Mouse (Mus musculus) midbrain, postnatal 0 days (tissue): ENCODE measurements around the gene Ccdc148. TPM values are rescaled to one million over a fixed set of nuclear protein-coding genes. Genes with fewer than 3 reads are reported as not detected.

ENCODE experiments used
- ATAC-seq: fragments of 200-750 bp; cut with Nextera tagmentation; 2 replicates; pipeline ENCODE4 v1.8.0; 2017; ENCODE audit warnings: moderate number of reproducible peaks, mild to moderate bottlenecking, moderate TSS enrichment, moderate library complexity; ENCODE audit not compliant: low FRiP score
- DNase-seq: peaks from one replicate; pipeline ENCODE4 v3.0.0-alpha.2; 2015; ENCODE audit warnings: low spot score
- H3K27ac ChIP-seq: fragments of 300-500 bp; sonication (generic); 2 replicates; pipeline ENCODE4 v1.5.1; 2014; ENCODE audit warnings: low read depth, mild to moderate bottlenecking, low read length, mixed read lengths
- H3K27me3 ChIP-seq: fragments of 300-500 bp; sonication (generic); 2 replicates; pipeline ENCODE4 v1.6.1; 2014; ENCODE audit warnings: low read length, control low read depth, mixed read lengths; ENCODE audit not compliant: insufficient read depth
- H3K36me3 ChIP-seq: fragments of 300-500 bp; sonication (generic); 2 replicates; pipeline ENCODE4 v1.6.1; 2014; ENCODE audit warnings: low read length, control low read depth, mixed read lengths; ENCODE audit not compliant: insufficient read depth
- H3K4me1 ChIP-seq: fragments of 300-500 bp; sonication (generic); 2 replicates; pipeline ENCODE4 v1.6.1; 2014; ENCODE audit warnings: mild to moderate bottlenecking, control low read depth, antibody characterized with exemption, low read length, mixed read lengths; ENCODE audit not compliant: insufficient read depth
- H3K4me2 ChIP-seq: fragments of 300-500 bp; sonication (generic); 2 replicates; pipeline ENCODE4 v1.6.1; 2014; ENCODE audit warnings: low read depth, mild to moderate bottlenecking, low read length, mixed read lengths; ENCODE audit not compliant: poor library complexity, severe bottlenecking
- H3K4me3 ChIP-seq: fragments of 300-500 bp; sonication (generic); 2 replicates; pipeline ENCODE4 v1.5.1; 2014; ENCODE audit warnings: low read depth, mild to moderate bottlenecking, low read length, moderate library complexity
- H3K9ac ChIP-seq: fragments of 300-500 bp; sonication (generic); replicated peaks from 2 replicates; pipeline ENCODE4 v1.6.1; 2014; ENCODE audit warnings: mild to moderate bottlenecking, low read length, moderate library complexity, mixed read lengths; ENCODE audit not compliant: poor library complexity, severe bottlenecking
- H3K9me3 ChIP-seq: fragments of 300-500 bp; sonication (generic); 2 replicates; pipeline ENCODE4 v1.6.1; 2016; ENCODE audit warnings: low read length, control low read depth
- CTCF ChIP-seq: IDR thresholded peaks from 2 replicates; pipeline ENCODE4 v1.5.1; 2016; ENCODE audit warnings: antibody characterized with exemption, mild to moderate bottlenecking
- WGBS: fragments of 180-500 bp; shearing (Covaris S2); extraction: QIAGEN DNeasy Blood & Tissue Kit; methylation state at CpG from one replicate; pipeline ENCODE4 v1.1.7; 2014; 5-methylcytosine and 5-hydroxymethylcytosine counted together
- polyA plus RNA-seq: library from polyadenylated mRNA; unstranded; fragments of >200 nt; fragmentation: Nextera tagmentation; extraction: Ambion mirVana; gene quantifications from 2 replicates; pipeline ENCODE4 v1.2.1, GENCODE M21; 2015
- total RNA-seq: library from RNA; depleted of rRNA; stranded (reverse); fragments of >200 nt; gene quantifications from 2 replicates; pipeline ENCODE4 v1.2.3, GENCODE M21; 2014

The Ccdc148 gene
- total and polyA plus RNA-seq, 2 experiments from 2014 or later, result 5.3 to 7.7 TPM

DNA sequence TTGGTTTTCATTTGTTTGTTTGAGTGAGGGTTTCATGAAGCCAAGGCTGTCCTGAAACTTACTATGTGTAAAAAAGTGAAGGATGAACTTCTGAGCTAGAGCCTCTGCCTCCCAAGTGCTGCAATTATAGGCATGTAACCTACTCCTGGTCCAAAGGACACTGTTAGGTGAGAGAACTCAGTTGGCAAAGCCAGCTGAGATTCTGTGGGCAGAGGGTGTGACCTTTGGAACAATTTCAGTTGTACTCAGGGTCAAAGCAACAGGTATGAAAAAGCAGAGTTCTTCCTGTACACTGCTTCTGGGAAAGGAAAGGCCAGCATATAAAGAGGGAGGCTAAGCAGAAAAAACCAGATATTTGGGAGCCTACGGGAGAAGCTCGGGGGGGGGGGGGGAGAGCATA lies 2.4 kb downstream of the Ccdc148 start:
- H3K9ac ChIP-seq, result no peak overlapping the region
- H3K27ac ChIP-seq, result no peak overlapping the region
- WGBS, result 56% methylated on average over 2 of the region's 2 CpGs
- H3K9me3 ChIP-seq, result no peaks in the 10 kb centered on the region
- ATAC-seq, result no peak
- H3K27me3 ChIP-seq, result no peaks in the 10 kb centered on the region
- no peak for DNase-seq
- H3K4me2 ChIP-seq, result no peak overlapping the region
- H3K4me3 ChIP-seq, result no peak overlapping the region
- H3K36me3 ChIP-seq, result no peaks in the 10 kb centered on the region
- TF ChIP-seq CTCF, result no peak
- H3K4me1 ChIP-seq, result peaks cover 3% of the 10 kb centered on the region; the same call in 1 of the 2 replicates

DNA sequence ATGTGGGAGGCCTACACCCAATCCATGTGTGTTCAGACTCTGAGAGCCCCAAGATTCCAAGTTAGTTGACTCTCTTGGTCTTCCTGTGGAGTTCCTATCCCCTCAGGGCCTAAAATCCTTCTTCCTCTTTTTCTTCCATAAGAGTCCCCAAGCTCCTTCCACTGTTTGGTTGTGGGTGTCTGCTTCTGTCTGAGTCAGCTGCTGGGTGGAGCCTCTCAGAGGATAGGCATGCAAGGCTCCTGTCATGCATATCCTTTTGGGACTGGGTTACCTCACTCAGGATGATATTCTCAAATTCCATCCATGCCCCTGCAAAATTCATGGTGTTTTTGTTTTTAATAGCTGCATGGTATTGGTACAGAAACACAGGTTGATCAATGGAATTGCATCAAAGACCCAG lies 5.1 kb downstream of the Ccdc148 start:
- Histone ChIP-seq H3K4me1 (no peaks in the 10 kb centered on the region), H3K9me3 (no peaks in the 10 kb centered on the region), H3K27me3 (no peaks in the 10 kb centered on the region), H3K4me2 (no peak overlapping the region), H3K9ac (no peak overlapping the region), H3K27ac (no peak overlapping the region), H3K36me3 (no peaks in the 10 kb centered on the region), H3K4me3 (no peak overlapping the region)
- DNase-seq, result no peak
- no peak for ATAC-seq
- no peak for TF ChIP-seq CTCF

DNA sequence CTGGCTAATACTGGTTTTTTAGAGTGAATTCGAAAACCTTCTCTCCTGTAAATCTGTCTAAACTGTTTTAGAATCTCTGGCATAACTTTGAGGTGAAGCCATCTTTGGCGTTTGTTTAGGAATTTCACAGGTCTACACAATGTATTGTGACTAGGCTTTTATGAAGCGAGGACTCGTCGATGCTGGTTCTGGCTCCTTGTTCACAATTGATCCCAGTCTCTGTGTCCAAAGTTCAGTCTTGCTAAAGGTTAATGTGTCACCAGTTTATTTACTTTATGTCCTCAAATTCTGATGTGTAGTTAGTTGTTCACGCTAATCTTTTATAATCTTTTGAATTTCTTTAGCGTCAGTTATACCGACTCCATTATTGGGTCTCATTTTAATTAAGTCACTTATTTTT lies 29.4 kb downstream of the Ccdc148 start:
- Histone ChIP-seq H3K4me3 (no peak overlapping the region), H3K9me3 (no peaks in the 10 kb centered on the region), H3K27me3 (no peaks in the 10 kb centered on the region), H3K27ac (no peak overlapping the region), H3K4me2 (no peak overlapping the region), H3K36me3 (no peaks in the 10 kb centered on the region), H3K4me1 (no peaks in the 10 kb centered on the region), H3K9ac (no peak overlapping the region)
- WGBS, result 91% methylated on average over 8 of the region's 8 CpGs
- no peak for ATAC-seq
- DNase-seq, result no peak
- no peak for TF ChIP-seq CTCF

DNA sequence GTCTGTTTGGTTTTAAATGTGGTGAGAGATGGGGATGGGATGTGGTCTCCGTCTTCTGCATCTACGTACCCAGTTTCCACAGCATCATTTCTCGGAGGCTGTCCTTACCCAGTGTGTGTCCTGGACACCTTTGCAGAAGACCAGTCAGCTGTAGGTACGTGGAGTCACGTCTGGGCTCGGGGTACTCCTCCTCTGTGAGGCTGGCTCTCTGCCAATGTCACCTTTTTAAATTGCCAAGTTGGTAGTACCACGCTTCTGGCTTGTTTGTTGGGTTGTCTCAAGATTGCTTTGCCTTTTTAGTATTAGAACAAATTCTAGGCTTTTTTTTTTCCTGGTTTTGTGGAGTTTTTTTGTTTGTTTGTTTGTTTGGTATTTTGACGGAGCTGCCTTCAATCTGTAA lies 30.7 kb downstream of the Ccdc148 start:
- DNase-seq, result no peak
- no peak for ATAC-seq

DNA sequence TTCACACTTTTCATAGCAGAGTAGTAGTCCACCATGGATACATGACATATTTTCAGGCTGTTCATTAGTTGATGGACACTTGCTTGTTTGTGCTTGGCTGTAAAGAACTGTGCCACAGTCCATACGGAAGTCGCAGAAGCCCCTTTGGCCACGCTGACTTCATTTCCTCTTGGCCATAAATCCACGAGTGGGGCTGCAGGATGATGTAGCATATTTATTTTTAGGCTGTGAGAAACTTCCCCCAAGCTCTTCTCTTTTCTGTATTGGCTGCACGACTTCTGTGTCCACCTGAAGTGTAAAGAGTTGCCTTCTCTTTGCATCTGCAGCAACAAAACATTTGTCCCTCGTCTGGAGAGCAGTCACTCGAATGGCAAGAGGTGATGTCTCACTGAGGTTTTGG lies 31.5 kb downstream of the Ccdc148 start:
- H3K4me2 ChIP-seq, result no peak overlapping the region
- no peaks in the 10 kb centered on the region for H3K9me3 ChIP-seq
- TF ChIP-seq CTCF, result no peak
- no peak overlapping the region for H3K4me3 ChIP-seq
- WGBS, result 92% methylated on average over 7 of the region's 7 CpGs
- no peak overlapping the region for H3K27ac ChIP-seq
- no peaks in the 10 kb centered on the region for H3K27me3 ChIP-seq
- ATAC-seq, result no peak
- no peaks in the 10 kb centered on the region for H3K4me1 ChIP-seq
- H3K9ac ChIP-seq, result no peak overlapping the region
- H3K36me3 ChIP-seq, result no peaks in the 10 kb centered on the region
- no peak for DNase-seq

More for the DNA sequence above, 30.7 kb downstream of the Ccdc148 start:
- 86% methylated on average over 8 of the region's 8 CpGs for WGBS
- H3K4me1 ChIP-seq, result no peaks in the 10 kb centered on the region
- no peak overlapping the region for H3K4me3 ChIP-seq
- H3K9ac ChIP-seq, result no peak overlapping the region
- no peaks in the 10 kb centered on the region for H3K9me3 ChIP-seq
- no peak for TF ChIP-seq CTCF
- no peaks in the 10 kb centered on the region for H3K27me3 ChIP-seq
- H3K36me3 ChIP-seq, result no peaks in the 10 kb centered on the region
- no peak overlapping the region for H3K27ac ChIP-seq
- no peak overlapping the region for H3K4me2 ChIP-seq

DNA sequence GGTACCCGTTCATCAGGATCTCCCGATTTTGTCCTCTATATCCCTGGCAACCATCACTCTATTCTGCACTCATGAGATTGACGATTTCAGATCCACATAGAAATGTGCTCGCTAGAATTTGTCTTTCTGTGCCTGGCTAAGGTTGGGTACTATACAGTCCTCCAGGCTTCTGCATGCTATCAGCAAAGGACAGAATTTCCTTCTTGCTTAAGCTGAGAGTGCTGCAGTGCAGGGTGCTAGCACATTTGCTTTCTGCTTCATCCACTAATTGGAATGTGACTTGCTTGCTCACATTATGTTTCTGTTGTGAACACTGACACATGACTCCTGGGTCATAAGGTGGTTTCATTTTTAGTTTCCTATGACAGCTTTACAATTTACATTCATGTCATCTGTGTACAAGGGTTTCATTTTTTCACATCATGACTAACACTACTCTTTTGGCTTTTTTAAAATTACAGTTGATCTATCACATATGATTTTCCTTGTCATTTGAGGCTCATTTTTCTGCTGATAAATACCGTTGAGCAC lies 104.8 kb downstream of the Ccdc148 start:
- no peaks in the 10 kb centered on the region for H3K36me3 ChIP-seq

More for the DNA sequence above, 104.8 kb downstream of the Ccdc148 start:
- Histone ChIP-seq H3K4me3 (no peak overlapping the region), H3K4me2 (no peak overlapping the region), H3K9me3 (no peaks in the 10 kb centered on the region), H3K9ac (no peak overlapping the region), H3K27ac (no peak overlapping the region), H3K4me1 (no peaks in the 10 kb centered on the region), H3K27me3 (no peaks in the 10 kb centered on the region)
- 79% methylated on average over 5 of the region's 5 CpGs for WGBS
- DNase-seq (no peak), ATAC-seq (no peak)
- TF ChIP-seq CTCF, result no peak
